8 mouse cellular contexts compared by ENCODE assay signal in the genomic region with DNA sequence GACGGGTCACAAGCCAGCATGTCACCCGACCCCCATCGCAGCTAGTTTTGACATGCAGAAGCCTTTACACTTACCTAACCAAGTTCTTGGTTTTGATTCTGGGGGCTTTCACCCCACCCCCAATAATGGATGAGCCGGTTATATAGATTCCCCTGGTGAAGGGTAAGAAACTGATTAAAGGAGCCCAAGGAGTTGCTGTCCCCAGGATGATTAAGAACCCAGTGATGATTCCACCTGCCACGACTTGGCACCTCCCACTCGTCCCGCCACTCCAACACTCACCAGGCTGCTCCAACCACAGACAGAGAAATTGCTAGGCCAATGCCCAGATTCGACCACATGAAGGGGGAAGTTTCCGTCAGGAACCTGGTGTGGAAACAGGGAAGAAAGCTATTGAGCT. TPM values are rescaled to one million over a fixed set of nuclear protein-coding genes. Genes with fewer than 3 reads are reported as not detected.
DNase-seq lines count a peak whose midpoint lies in the region; ATAC-seq and TF ChIP-seq lines count a peak whose summit lies in the region.

No protein-coding gene starts in this region.

- H3K9ac ChIP-seq in heart, postnatal 0 days (replicated peaks; ENCODE audit: low read depth, low read length) = no peak overlapping the region
- H3K9ac ChIP-seq in hindbrain, embryonic 13.5 days = peak overlapping the region; percentile 97
- H3K9ac ChIP-seq in midbrain, embryonic 13.5 days (replicated peaks) = peak overlapping the region; percentile 95

- H3K4me2 ChIP-seq in heart, postnatal 0 days (ENCODE audit: low read depth, low read length) = peak overlapping the region; percentile 97
- peak overlapping the region; percentile 91 for H3K4me2 ChIP-seq in hindbrain, embryonic 13.5 days
- peak overlapping the region; percentile 93 for H3K4me2 ChIP-seq in midbrain, embryonic 13.5 days (replicated peaks)

- H3K9me3 ChIP-seq in heart, postnatal 0 days (replicated peaks; ENCODE audit: control insufficient read depth, low read length) = no peaks in the 10 kb centered on the region
- no peaks in the 10 kb centered on the region for H3K9me3 ChIP-seq in hindbrain, embryonic 13.5 days
- no peaks in the 10 kb centered on the region for H3K9me3 ChIP-seq in midbrain, embryonic 13.5 days

- WGBS in heart, postnatal 0 days = 75% methylated on average over 9 of the region's 9 CpGs
- 59% methylated on average over 9 of the region's 9 CpGs for WGBS in bone marrow, adult 2 months
- WGBS in hindbrain, embryonic 13.5 days = 83% methylated on average over 9 of the region's 9 CpGs
- WGBS in midbrain, embryonic 13.5 days = 84% methylated on average over 9 of the region's 9 CpGs

- TF ChIP-seq EP300 in heart, postnatal 0 days (IDR thresholded peaks at IDR 0.05; ENCODE audit: low read depth) = no peak

- H3K36me3 ChIP-seq in heart, postnatal 0 days (replicated peaks; ENCODE audit: control insufficient read depth, insufficient read depth, low read length) = peaks cover 25% of the 10 kb centered on the region
- H3K36me3 ChIP-seq in hindbrain, embryonic 13.5 days = peaks cover 40% of the 10 kb centered on the region
- peaks cover 35% of the 10 kb centered on the region for H3K36me3 ChIP-seq in midbrain, embryonic 13.5 days

- intact Hi-C loops in heart, postnatal 10 days (cut with DNase I) = no loop called here
- intact Hi-C loops in gastrocnemius, postnatal 36 days (cut with DNase I) = no loop called here

- H3K27ac ChIP-seq in heart, postnatal 0 days (ENCODE audit: low read depth) = no peak overlapping the region
- no peak overlapping the region for H3K27ac ChIP-seq in bone marrow, adult 2 months (ENCODE audit: control insufficient read depth, insufficient read depth, low read depth, low read length, poor library complexity)
- H3K27ac ChIP-seq in hindbrain, embryonic 13.5 days = no peak overlapping the region
- no peak overlapping the region for H3K27ac ChIP-seq in midbrain, embryonic 13.5 days

- no peak for ATAC-seq in heart, postnatal 0 days (ENCODE audit: insufficient read depth, low read depth)
- ATAC-seq in hindbrain, embryonic 13.5 days (ENCODE audit: low FRiP score) = no peak
- ATAC-seq in midbrain, embryonic 13.5 days = no peak

- no peaks in the 10 kb centered on the region for H3K27me3 ChIP-seq in heart, postnatal 0 days (ENCODE audit: control insufficient read depth, insufficient read depth, low read length)
- H3K27me3 ChIP-seq in hindbrain, embryonic 13.5 days = no peaks in the 10 kb centered on the region
- no peaks in the 10 kb centered on the region for H3K27me3 ChIP-seq in midbrain, embryonic 13.5 days

- no peak for TF ChIP-seq POLR2A in bone marrow, adult 2 months (IDR thresholded peaks at IDR 0.05; ENCODE audit: borderline replicate concordance, control insufficient read depth, low read depth, low read length)

- no peak for DNase-seq in heart, postnatal 0 days (ENCODE audit: low spot score)
- DNase-seq in heart, postnatal 10 days = no peak
- DNase-seq in urinary bladder, adult 18-20 months (ENCODE audit: low spot score in 2 of 2) = no peak
- no peak for DNase-seq in right cerebral cortex, postnatal 14 days
- DNase-seq in gastrocnemius, postnatal 36 days = no peak

- H3K4me3 ChIP-seq in heart, postnatal 0 days (ENCODE audit: low read depth, low read length) = peak overlapping the region; percentile 90; the same call in 1 of the 2 replicates
- H3K4me3 ChIP-seq in bone marrow, adult 2 months (replicated peaks; ENCODE audit: control insufficient read depth, low read depth, low read length) = peak overlapping the region; percentile 91
- peak overlapping the region; percentile 92 for H3K4me3 ChIP-seq in hindbrain, embryonic 13.5 days
- H3K4me3 ChIP-seq in midbrain, embryonic 13.5 days (replicated peaks) = peak overlapping the region; percentile 96

- no peak for TF ChIP-seq CTCF in heart, postnatal 0 days (IDR thresholded peaks at IDR 0.05; ENCODE audit: low read depth)
- no peak for TF ChIP-seq CTCF in bone marrow, adult 2 months (IDR thresholded peaks at IDR 0.05; ENCODE audit: control insufficient read depth, insufficient read depth, low read length)

- peaks cover under 1% of the 10 kb centered on the region; the same call in 1 of the 2 replicates for H3K4me1 ChIP-seq in heart, postnatal 0 days (ENCODE audit: control insufficient read depth, insufficient read depth)
- peaks cover 2% of the 10 kb centered on the region; the same call in 1 of the 2 replicates for H3K4me1 ChIP-seq in bone marrow, adult 2 months (ENCODE audit: control insufficient read depth, insufficient read depth, low read length)
- H3K4me1 ChIP-seq in hindbrain, embryonic 13.5 days (replicated peaks) = peaks cover 61% of the 10 kb centered on the region
- peaks cover 60% of the 10 kb centered on the region for H3K4me1 ChIP-seq in midbrain, embryonic 13.5 days (replicated peaks)

RNA-seq across cellular contexts. Expression of gene Atp6v0b, which starts 1.1 kb away (rescaled TPM):
- 314 and 356 TPM in 2 replicates for total RNA-seq in heart, postnatal 0 days (2014; rRNA removed; ENCODE audit: low replicate concordance)
- polyA plus RNA-seq in heart, postnatal 0 days (2015; fragmentation: Nextera tagmentation; extraction: Ambion mirVana) = 216 and 235 TPM in 2 replicates
- total RNA-seq in heart, postnatal 10 days (2021) = 100 to 1,000 TPM; 133 to 134 TPM
- polyA plus RNA-seq in bone marrow, adult 2 months (2011; ENCODE audit: insufficient read depth, insufficient read length, low replicate concordance, missing spikeins) = 227 and 442 TPM in 2 replicates
- polyA plus RNA-seq in hindbrain, embryonic 13.5 days (2015; fragmentation: Nextera tagmentation; extraction: Ambion mirVana) = 485 and 492 TPM in 2 replicates
- 458 and 469 TPM in 2 replicates for polyA plus RNA-seq in midbrain, embryonic 13.5 days (2015; fragmentation: Nextera tagmentation; extraction: Ambion mirVana)
- 10 to 100 TPM; 65.4 to 74.0 TPM for total RNA-seq in gastrocnemius, postnatal 36 days (2021)

RNA-seq across cellular contexts. Expression of gene B4galt2, which starts 2.7 kb away (rescaled TPM):
- total RNA-seq in heart, postnatal 0 days (2014; rRNA removed; ENCODE audit: low replicate concordance) = 33.0 and 35.9 TPM in 2 replicates
- polyA plus RNA-seq in heart, postnatal 0 days (2015; fragmentation: Nextera tagmentation; extraction: Ambion mirVana) = 5.9 and 6.1 TPM in 2 replicates
- total RNA-seq in heart, postnatal 10 days (2021) = 10 to 100 TPM; 13.7 to 15.6 TPM
- 1.6 and 2.4 TPM in 2 replicates for polyA plus RNA-seq in bone marrow, adult 2 months (2011; ENCODE audit: insufficient read depth, insufficient read length, low replicate concordance, missing spikeins)
- 45.2 and 45.4 TPM in 2 replicates for polyA plus RNA-seq in hindbrain, embryonic 13.5 days (2015; fragmentation: Nextera tagmentation; extraction: Ambion mirVana)
- polyA plus RNA-seq in midbrain, embryonic 13.5 days (2015; fragmentation: Nextera tagmentation; extraction: Ambion mirVana) = 42.7 and 42.8 TPM in 2 replicates
- 1 to 10 TPM; 2.8 to 3.2 TPM for total RNA-seq in gastrocnemius, postnatal 36 days (2021)

RNA-seq across cellular contexts. Expression of gene Dph2, which starts 5.8 kb away (rescaled TPM):
- total RNA-seq in heart, postnatal 0 days (2014; rRNA removed; ENCODE audit: low replicate concordance) = 10.2 and 14.8 TPM in 2 replicates
- polyA plus RNA-seq in heart, postnatal 0 days (2015; fragmentation: Nextera tagmentation; extraction: Ambion mirVana) = 6.1 and 7.2 TPM in 2 replicates
- 1 to 10 TPM; 2.8 to 4.8 TPM for total RNA-seq in heart, postnatal 10 days (2021)
- polyA plus RNA-seq in bone marrow, adult 2 months (2011; ENCODE audit: insufficient read depth, insufficient read length, low replicate concordance, missing spikeins) = 4.7 and 7.0 TPM in 2 replicates
- polyA plus RNA-seq in hindbrain, embryonic 13.5 days (2015; fragmentation: Nextera tagmentation; extraction: Ambion mirVana) = 24.0 and 24.8 TPM in 2 replicates
- polyA plus RNA-seq in midbrain, embryonic 13.5 days (2015; fragmentation: Nextera tagmentation; extraction: Ambion mirVana) = 26.0 and 26.1 TPM in 2 replicates
- total RNA-seq in gastrocnemius, postnatal 36 days (2021) = 1 to 10 TPM; 1.4 to 2.6 TPM

RNA-seq across cellular contexts. Expression of gene Ccdc24, which starts 13.6 kb away (rescaled TPM):
- 1.4 and 1.6 TPM in 2 replicates for total RNA-seq in heart, postnatal 0 days (2014; rRNA removed; ENCODE audit: low replicate concordance)
- 0.27 and 0.45 TPM in 2 replicates for polyA plus RNA-seq in heart, postnatal 0 days (2015; fragmentation: Nextera tagmentation; extraction: Ambion mirVana)
- under 1 TPM; 0.36 to 0.55 TPM for total RNA-seq in heart, postnatal 10 days (2021)
- 1.1 TPM in 1 of 2 replicates, not detected in the other for polyA plus RNA-seq in bone marrow, adult 2 months (2011; ENCODE audit: insufficient read depth, insufficient read length, low replicate concordance, missing spikeins)
- 1.6 and 2.8 TPM in 2 replicates for polyA plus RNA-seq in hindbrain, embryonic 13.5 days (2015; fragmentation: Nextera tagmentation; extraction: Ambion mirVana)
- polyA plus RNA-seq in midbrain, embryonic 13.5 days (2015; fragmentation: Nextera tagmentation; extraction: Ambion mirVana) = 3.0 and 3.4 TPM in 2 replicates
- total RNA-seq in gastrocnemius, postnatal 36 days (2021) = under 1 TPM in 1 of 2 experiments, not detected in 1; 0.33 TPM

RNA-seq across cellular contexts. Expression of gene Ipo13, which starts 28.8 kb away (rescaled TPM):
- total RNA-seq in heart, postnatal 0 days (2014; rRNA removed; ENCODE audit: low replicate concordance) = 23.3 and 23.5 TPM in 2 replicates
- polyA plus RNA-seq in heart, postnatal 0 days (2015; fragmentation: Nextera tagmentation; extraction: Ambion mirVana) = 30.3 and 31.8 TPM in 2 replicates
- total RNA-seq in heart, postnatal 10 days (2021) = 10 to 100 TPM; 50.9 to 61.5 TPM
- 58.8 and 93.1 TPM in 2 replicates for polyA plus RNA-seq in bone marrow, adult 2 months (2011; ENCODE audit: insufficient read depth, insufficient read length, low replicate concordance, missing spikeins)
- polyA plus RNA-seq in hindbrain, embryonic 13.5 days (2015; fragmentation: Nextera tagmentation; extraction: Ambion mirVana) = 64.4 and 74.5 TPM in 2 replicates
- polyA plus RNA-seq in midbrain, embryonic 13.5 days (2015; fragmentation: Nextera tagmentation; extraction: Ambion mirVana) = 66.2 and 72.9 TPM in 2 replicates
- total RNA-seq in gastrocnemius, postnatal 36 days (2021) = 100 to 1,000 TPM; 222 to 284 TPM
